Mouse (Mus musculus) v-Abl transformed pro-B cells (cell line): Measurements from ENCODE around the gene Clasp1.

ENCODE experiments used
- in situ Hi-C, 2 experiments: fragments of 400-800 bp; cut with MboI; formaldehyde crosslinking; loops; one replicate each; pipeline ENCODE4 v1.15.1; 2025; ENCODE audit not compliant: unreplicated experiment in 2 of 2

The Clasp1 gene

DNA sequence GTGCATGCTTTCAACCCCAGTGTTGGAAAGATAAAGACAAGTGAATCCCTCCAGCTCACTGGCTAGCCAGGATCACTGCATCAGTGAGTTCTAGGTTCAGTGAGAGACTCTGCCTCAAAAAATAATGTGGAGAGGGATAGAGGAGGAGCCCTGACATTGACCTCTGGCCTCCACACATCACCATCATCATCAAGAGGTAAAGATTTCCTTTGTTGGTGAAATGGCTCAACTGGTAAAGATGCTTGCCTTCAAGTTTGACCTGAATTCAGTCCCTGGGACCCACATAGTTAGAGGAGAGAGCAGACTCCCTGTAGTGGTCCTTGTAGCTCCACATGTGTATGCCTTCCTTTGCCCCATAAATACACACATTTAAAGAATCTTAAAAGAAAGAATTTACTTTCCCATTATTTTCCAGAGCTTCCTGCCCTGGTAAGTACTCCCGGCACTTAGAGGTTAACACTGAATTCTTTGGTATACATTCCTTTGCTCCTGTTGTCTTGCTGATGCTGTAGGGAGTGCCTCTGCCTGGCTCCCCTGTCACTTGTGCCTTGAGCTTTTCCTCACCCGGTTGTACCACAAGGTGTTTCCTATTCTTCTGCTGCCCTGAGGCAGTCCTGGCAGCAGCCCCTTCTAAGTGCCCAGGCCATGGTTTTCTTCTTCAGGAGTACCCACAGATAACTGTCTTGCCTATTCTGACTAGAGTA, 253.6 kb downstream of the Clasp1 start:
- in situ Hi-C loops = no loop called here

DNA sequence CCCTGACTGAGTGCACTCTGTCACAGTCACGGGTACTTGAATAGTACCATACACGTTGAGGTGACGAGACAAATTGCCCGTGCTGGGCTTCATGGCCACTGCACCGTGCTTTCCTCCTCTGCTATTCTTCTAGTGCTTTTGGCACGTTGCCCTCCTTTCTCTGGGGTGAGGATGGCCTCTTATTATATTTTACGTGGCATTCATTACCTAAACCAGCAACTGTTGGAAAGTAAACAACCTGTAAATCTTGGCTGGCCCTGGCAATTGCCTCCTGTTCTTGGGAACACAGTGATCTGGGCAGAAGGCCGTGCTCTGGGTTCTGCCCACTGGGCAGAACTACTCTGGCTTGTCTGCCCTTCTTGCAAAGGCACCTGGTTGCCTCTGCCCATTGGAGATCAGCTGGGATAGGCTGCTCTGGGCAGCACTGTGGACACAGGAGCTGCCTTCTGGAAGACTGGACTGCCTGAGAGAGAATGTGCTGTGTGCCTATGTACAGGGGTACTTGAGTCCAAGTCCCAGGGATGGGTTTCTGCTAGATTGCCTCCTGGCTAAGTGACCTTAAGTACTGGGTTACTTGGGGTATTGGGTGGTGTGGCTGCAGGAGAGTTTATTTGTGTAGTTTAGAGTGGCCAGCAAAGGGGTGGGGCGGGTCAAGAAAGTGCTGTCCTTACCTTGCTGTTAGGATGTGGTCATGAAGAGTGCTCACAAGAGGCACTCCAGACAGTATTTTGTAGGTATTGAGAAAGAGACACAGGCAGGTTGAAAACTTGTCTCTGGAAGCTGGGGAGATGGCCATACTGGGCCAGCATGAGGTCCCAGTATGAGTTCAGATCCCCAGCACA, 254.5 kb downstream of the Clasp1 start:
- in situ Hi-C loops = no loop called here

DNA sequence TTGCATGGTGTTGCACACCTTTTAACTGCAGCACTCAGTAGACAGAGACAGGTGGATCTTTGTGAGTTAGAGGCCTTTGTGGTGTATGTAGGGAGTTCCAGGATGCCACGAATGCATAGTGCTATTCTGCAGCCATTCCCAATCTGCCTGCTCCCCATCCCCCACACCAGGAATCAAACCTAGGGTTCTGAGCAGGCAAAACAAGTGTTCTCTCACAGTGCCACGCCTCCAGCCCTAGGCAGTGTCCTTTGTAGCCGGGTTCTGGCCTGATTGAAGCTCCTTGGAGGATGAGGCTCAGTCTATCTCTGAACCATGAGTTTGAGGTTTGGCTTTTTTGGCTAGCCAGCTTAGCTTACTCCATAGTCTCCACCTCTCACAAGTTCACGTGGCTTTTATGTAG, 256.8 kb downstream of the Clasp1 start:
- in situ Hi-C loops = no loop called here

DNA sequence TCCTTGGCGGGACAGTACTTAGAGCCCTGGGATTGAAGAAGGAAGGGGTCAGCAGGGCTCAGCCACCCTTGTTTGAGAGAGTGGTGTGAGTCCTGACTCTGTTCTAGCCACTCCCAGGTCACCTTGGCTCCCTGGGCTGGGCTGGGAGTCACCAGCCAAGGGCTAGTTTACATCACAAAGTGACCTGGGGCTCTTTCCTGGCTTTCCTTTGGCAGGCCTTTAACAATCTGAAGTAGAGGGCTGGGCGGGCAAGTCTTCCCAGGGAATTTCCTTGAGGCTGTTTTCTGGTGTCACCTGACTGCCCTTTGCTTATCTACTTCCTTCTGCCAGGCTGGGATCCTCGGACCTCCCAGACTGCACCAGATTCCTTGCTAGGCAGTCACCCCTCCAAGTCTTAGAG, 259.2 kb downstream of the Clasp1 start:
- in situ Hi-C loops = no loop called here

DNA sequence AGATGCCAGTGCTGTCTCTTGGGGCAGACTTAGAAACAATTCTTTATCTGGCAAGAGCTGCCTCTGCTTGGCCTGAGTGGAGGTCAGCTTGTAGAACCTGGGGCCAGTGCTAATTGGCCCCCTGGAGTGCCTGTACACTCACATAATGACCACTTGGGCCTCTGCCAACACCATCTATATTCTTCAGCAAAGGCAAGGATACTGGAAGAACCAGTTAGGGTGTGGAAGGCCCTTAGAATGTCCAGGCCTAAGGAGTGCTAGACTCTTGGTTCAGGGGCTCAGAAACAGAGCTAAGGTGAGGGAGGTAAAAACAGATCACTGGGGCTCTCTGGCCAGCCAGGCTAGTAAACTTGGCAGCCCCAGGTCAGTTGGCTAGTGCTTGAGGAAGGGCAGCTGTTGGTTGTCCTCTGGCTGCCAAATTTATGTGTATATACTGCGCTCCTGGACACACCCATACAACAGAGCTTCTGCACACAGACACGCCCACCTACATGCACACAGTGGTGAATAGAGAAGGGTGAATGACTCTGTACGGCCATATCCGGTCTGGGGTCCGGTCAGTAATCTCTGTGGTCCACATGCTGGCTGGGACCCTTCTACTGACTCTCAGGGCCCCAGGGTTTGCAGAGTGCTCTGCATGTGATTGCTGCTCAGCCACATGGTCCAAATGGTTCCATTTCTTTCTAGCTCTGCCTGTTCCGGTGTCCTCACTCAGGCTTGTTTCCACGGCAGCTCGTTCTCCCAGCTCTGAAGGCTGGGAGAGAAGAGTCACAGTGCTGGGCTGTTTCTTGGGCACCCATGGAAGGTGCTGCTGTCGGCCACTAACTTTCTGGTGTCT, 261.3 kb downstream of the Clasp1 start:
- in situ Hi-C loops = no loop called here

DNA sequence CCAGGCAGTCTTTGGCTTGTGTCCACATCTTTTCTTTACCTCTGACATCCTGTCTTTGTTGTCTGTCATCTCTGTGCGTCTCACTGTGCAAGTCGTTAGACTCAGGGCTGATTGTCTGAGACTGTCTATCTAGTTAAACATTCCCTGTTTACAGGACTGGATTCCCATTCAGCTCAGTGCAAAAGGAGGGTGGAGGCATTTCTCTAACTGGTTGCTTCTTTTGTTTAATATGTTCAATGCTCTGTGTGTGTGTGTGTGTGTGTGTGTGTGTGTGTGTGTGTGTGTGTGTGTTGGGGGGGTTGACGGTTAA, 261.9 kb downstream of the Clasp1 start:
- in situ Hi-C loops = no loop called here

DNA sequence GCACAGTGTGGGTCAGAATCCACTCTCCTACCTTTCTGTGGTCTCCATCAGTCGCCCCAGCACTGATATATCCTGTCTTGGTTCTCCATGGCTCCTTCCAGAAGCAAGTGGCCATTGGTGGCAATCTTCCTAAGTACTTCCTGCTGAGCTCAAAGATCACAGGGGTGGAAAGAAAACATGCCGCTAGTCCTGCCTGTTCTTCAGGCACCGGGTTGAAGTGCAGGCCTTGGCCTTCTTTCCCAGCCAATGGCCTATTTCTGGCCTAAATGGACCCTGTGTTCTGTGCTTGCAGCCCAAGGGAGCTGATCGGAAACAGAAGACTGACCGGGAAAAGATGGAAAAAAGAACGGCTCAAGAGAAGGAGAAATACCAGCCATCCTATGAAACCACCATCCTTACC, 269.9 kb downstream of the Clasp1 start:
- in situ Hi-C loops = no loop called here

DNA sequence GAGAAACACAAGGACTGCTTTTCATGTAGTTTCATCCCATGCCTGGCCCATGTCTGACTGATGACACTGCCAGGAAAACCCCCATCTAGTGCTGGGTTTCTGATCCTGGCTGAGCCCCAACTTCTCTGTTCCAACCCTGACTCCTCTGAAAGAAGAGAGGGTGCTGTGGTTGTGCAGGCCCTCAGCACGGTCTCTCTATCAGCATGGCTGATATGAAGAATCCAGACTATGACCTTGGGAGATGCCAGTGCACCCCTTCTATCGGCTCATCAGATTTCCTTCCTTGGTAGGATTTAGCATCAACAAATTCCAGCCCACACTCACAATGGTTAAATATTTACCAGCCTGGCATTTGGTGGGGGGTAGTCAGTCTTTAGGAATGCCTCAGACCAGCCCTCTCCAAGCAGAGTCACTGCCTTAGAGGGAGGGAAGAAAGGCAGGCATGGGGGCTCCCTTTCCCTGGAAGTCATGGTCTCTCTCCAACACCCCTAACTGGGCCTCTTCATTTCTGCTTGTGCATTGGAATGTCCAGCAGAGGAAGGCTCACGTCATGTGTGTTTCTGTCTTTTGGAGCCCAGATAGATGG, 272.1 kb downstream of the Clasp1 start:
- in situ Hi-C loops = no loop called here
